Mouse (Mus musculus) erythroblast, adult 5-6 weeks (primary cell): ENCODE measurements around the gene Abraxas1. TPM values are rescaled to one million over a fixed set of nuclear protein-coding genes. Genes with fewer than 3 reads are reported as not detected.

Experiments used
- ATAC-seq: replicated peaks from 2 replicates; pipeline ENCODE4 v1.8.0; 2016; ENCODE audit warnings: moderate number of reproducible peaks, mild to moderate bottlenecking, moderate TSS enrichment, inconsistent platforms; ENCODE audit not compliant: poor library complexity, low FRiP score, severe bottlenecking
- total RNA-seq, 2 experiments: library from RNA; stranded (forward) in 1 of 2; stranded (reverse) in 1 of 2; fragments of 150-400 nt in 1 of 2; fragments of 200-764, 138-1000 nt in 1 of 2; gene quantifications; 2 replicates each; pipeline versions ENCODE4 v1.2.3 to v1.2.4; 2015 to 2017; ENCODE audit warnings: low replicate concordance in 2 of 2

The Abraxas1 gene
- total RNA-seq, 2 experiments from 2014 or later: 1.3 to 12.9 TPM

- no peak for ATAC-seq
Observed at GRCm38 (mm10) chr5:100826531-100826930, 5.8 kb upstream of the Abraxas1 start.

GRCm38 (mm10) chr5:100825975-100826374 lies 5.2 kb upstream of the Abraxas1 start:
- ATAC-seq: no peak

- ATAC-seq: no peak
Observed at GRCm38 (mm10) chr5:100822826-100823225, 2.1 kb upstream of the Abraxas1 start.

- no peak for ATAC-seq
Observed at GRCm38 (mm10) chr5:100821375-100821774, 610 bp upstream of the Abraxas1 start.

GRCm38 (mm10) chr5:100819568-100820480 lies 941 bp downstream of the Abraxas1 start:
- peak; percentile 55; the same call in 1 of the 2 replicates for ATAC-seq

- no peak for ATAC-seq
Observed at GRCm38 (mm10) chr5:100818341-100818740, 2.4 kb downstream of the Abraxas1 start.

GRCm38 (mm10) chr5:100798165-100798860 lies 22.5 kb downstream of the Abraxas1 start, which contains the start of the genes Helq and Mrps18c:
Gene Helq (minus strand): TSS chr5:100798598.
Gene Mrps18c (plus strand): TSS chr5:100798627.
- ATAC-seq: peak; percentile 94

GRCm38 (mm10) chr5:100794084-100794483 lies 26.7 kb downstream of the Abraxas1 start:
- no peak for ATAC-seq

GRCm38 (mm10) chr5:100792261-100792660 lies 28.5 kb downstream of the Abraxas1 start:
- no peak for ATAC-seq

- no peak for ATAC-seq
Observed at GRCm38 (mm10) chr5:100787527-100787926, 33.2 kb downstream of the Abraxas1 start.

- ATAC-seq: no peak
Observed at GRCm38 (mm10) chr5:100779002-100779401, 41.8 kb downstream of the Abraxas1 start.

GRCm38 (mm10) chr5:100776900-100777299 lies 43.9 kb downstream of the Abraxas1 start:
- ATAC-seq: no peak

GRCm38 (mm10) chr5:100775778-100776404 lies 44.9 kb downstream of the Abraxas1 start:
- no peak for ATAC-seq

GRCm38 (mm10) chr5:100771575-100771974 lies 49.2 kb downstream of the Abraxas1 start:
- no peak for ATAC-seq

- ATAC-seq: no peak
Observed at GRCm38 (mm10) chr5:100766026-100766425, 54.7 kb downstream of the Abraxas1 start.

- ATAC-seq: no peak
Observed at GRCm38 (mm10) chr5:100761736-100762135, 59.0 kb downstream of the Abraxas1 start.

GRCm38 (mm10) chr5:100760049-100760663 lies 60.6 kb downstream of the Abraxas1 start:
- ATAC-seq: no peak

GRCm38 (mm10) chr5:100758121-100758520 lies 62.6 kb downstream of the Abraxas1 start:
- ATAC-seq: no peak
